Mouse (Mus musculus) urinary bladder, postnatal 36 days (tissue): ENCODE results near the gene Med31.

Experiments
- DNase-seq, 2 experiments: peaks; one replicate each; pipeline ENCODE4 v3.0.0; 2022; ENCODE audit warnings: low spot score in 2 of 2, mixed read lengths in 1 of 2

The Med31 gene

DNA sequence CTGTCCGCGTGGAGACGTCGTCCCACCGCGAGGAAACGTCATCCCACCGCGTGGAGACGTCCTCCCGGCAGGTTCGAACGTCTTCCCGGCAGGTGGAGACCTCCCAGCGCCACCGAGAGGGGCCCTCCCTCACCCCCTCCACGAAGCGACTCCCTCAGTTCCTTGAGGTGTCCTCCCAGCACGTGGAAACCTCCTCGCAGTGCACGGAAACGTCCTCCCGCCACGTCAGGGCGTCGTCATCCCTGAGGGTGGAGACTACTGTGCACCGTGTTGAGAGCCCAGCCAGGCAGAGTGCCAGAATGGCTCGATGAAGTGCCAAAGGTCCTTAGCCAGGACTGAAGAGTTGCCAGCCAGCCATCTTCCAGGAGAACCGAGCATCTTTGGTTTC, at the start of gene Med31:
Gene Med31, minus strand, starts transcription at position 183 of the 388 bp plus-strand sequence.
- peak; percentile 57 to 79 for DNase-seq

GRCm38 (mm10) chr11:72256441-72256840, 41.0 kb upstream of the Med31 start:
- no peak for DNase-seq

DNA sequence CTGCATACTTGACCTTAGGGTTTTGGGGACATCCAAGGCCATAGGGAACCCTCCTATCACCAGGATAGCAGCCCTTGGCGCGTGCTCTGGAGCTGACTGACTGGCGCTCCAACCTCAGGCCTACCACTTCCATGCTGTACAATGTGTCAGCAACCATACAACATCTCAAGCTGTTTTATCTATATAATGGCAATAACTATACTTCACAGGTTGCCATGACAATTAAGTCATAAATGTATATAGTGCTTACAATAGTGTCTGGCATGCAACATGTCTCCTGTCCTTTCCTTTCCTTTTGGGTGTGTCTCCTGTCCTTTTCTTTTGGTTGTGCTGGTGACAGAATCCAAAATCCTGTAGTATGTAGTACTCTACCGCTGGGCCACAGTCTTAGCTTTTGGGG, 40.2 kb upstream of the Med31 start:
- DNase-seq = no peak

GRCm38 (mm10) chr11:72245196-72245753, 29.9 kb upstream of the Med31 start:
- DNase-seq = no peak

GRCm38 (mm10) chr11:72240062-72240860, 24.9 kb upstream of the Med31 start:
- DNase-seq = no peak

DNA sequence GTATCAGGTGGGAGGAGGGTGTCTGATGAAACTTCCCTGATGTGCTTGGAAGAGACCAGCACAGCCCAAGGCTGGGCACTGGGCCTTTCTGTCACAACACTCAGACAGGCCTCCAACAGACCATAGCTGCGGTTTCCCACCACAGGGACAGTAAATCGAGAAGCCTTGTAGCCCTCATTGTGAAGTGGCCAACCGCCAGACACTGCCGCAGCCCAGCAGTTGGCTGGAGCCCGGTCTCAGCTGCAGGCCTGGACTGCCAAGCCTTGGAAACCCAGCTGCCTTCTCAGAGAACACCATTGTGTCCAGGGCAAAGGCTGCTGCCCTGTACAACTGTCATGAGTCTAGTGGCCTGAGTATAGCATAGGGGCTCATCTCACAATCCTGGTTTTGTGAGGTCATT, 18.6 kb upstream of the Med31 start:
- DNase-seq = no peak

DNA sequence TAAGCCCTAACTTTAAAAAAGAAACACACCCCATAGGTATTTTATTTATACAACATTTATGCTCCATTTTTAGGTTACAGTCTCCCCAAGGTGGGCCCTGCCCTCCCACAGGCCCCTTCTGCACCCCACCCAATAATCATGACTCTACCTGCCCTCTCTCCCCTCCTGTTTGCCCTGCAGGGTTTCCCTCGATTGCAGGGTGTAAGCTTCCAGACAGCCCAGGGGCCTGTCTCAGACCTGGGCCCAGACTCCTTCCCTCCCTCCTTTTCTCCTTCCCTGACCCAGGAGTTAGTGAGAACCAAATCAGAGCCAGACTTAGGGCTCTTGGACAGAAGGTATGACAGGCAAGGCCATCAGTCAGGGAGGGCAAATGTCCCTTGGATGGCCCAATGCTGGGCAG, 17.6 kb upstream of the Med31 start:
- no peak for DNase-seq

GRCm38 (mm10) chr11:72232068-72232467, 16.7 kb upstream of the Med31 start:
- no peak for DNase-seq

DNA sequence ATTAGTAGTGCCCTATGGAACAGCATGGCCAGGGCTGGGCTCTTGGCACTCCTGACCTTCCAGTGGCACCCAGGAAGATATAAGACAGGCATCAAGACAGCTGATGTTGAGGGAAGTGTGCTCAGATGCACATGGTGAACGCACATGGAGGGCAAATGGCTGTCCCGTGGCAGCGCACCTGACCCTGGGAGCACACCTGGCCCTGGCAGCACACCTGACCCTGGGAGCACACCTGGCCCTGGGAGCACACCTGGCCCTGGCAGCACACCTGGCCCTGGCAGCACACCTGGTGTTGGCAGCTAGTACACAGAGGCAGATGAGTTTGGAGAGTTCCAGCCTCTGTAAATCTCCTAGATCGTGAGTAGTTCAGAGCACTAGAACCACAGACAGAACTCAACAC, 13.1 kb upstream of the Med31 start:
- no peak for DNase-seq

DNA sequence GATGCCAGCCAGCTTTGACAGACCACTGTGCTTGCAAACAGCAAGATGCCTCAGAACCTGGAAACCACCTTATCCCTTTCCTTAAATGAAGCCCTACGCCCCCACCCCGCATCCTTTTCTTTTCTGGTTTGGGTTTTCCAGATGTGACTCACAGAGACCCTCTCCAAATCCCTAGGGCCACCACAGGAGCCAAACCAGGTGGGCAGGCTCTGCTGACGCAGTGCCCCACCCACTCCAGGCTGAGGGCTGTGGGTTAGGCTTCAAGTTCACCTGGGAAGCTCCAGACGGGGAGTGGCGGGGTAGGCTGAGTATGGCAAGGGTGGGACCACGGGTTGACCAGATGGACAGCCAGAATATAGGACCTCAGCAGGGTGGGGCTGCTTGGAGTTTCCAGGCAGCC, 11.5 kb upstream of the Med31 start:
- no peak for DNase-seq

- no peak for DNase-seq
These were observed 10.8 kb upstream of the Med31 start for GRCm38 (mm10) chr11:72226020-72226791.

- DNase-seq = peak; percentile 61 to 63
These were observed 9.5 kb upstream of the Med31 start for GRCm38 (mm10) chr11:72224865-72225264.

DNA sequence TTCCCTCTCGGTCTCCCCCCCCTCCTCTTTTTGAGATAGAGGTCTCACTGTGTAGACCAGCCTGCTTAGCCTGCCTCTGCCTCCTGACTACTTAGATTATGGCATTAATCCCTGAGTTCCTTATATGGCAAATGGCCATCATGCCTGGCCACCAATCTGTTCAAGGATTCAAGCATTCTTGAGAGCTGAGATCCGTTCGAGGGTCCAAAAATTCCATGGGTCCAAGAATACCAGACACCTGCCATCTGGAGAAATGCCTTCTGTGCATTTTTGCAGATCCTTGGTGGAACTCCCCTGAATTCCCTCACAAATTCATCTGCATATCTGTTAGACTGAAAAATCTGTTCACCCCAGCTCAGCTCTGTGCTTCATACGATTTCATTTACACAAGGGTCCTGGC, 8.0 kb upstream of the Med31 start:
- no peak for DNase-seq

GRCm38 (mm10) chr11:72221278-72221677, 5.9 kb upstream of the Med31 start:
- DNase-seq = peak; percentile 25 to 46

GRCm38 (mm10) chr11:72217116-72217515, 1.7 kb upstream of the Med31 start:
- no peak for DNase-seq

DNA sequence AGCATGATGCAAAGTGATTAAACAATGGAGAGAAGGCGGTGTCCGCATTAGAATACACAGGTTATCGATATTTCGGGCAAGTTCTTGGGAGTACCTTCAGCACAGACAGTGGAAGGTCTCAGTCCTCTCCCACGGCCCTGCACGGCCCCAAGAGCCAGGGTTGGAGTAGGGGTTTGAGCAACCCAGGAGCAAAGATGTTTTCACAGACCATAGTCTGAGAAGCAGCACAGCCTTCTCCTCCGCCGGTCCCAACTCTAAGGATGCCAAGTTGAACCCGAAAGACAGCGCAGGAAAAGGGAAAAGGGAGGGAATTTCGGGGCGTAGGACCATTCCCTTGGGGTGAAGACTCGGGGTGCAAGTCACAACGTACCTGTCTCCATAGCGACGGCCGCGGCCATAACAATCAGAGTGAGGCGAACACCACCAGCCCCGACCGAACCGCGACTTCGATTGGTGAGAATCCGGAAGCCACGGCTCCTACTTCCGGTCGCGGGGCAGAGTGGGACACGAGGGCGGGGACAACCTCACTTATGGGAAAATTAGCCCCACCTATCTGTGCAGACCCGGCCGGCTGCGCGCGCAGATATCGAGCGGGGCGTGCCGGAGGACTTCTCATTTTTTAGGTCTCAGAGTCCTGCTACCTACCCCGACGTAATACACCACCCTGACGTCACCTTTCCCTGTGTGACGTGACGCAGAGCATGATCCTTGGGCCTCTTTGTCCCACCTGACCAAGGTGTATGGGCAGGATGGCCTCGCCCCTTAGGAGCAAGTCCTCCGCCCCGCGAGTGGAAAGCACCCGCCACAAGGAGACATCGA, 592 bp downstream of the Med31 start:
- peak; percentile 91 to 95 for DNase-seq

GRCm38 (mm10) chr11:72207834-72208377, 7.5 kb downstream of the Med31 start:
- DNase-seq = no peak

DNA sequence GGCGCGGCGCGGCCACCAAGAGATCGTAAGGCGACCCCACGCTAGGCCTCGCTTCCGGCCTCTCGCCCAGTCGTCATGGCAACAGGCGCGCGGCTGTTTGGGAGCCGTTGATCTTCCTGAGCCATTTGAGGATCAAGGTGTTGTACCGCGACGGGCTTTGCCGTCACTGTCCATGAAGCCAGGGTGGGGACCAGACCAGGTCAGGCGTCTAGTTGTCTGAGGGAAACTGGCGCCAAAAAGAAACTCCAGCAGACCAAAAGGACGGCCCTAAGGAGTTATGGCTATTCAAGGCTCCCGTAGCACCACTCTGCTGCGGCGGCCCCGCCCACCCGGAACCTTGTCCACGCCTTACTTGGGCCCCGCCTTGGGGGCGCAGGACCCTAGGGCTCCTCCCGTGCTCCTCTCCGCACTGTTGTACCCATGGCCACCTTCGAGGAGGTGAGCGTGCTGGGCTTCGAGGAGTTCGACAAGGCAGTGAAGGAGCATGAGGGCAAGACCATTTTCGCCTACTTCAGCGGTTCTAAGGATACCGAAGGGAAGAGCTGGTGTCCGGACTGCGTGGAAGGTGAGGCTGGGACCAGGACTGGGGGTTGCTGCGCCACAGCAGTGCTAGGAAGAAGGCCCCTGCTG, 8.1 kb downstream of the Med31 start, which contains the start of the genes 4933427D14Rik and Txndc17:
Gene 4933427D14Rik, minus strand, starts transcription at position 256 of the 630 bp plus-strand sequence.
Gene Txndc17, plus strand, starts transcription at position 344 of the 630 bp plus-strand sequence.
- DNase-seq = peak; percentile 88 to 90

- peak in 1 of 2 experiments; percentile 17 for DNase-seq
These were observed 8.8 kb downstream of the Med31 start, which contains the start of gene Gm43951 for GRCm38 (mm10) chr11:72206341-72207203. TSS of gene Gm43951 (minus strand) at chr11:72206840.

DNA sequence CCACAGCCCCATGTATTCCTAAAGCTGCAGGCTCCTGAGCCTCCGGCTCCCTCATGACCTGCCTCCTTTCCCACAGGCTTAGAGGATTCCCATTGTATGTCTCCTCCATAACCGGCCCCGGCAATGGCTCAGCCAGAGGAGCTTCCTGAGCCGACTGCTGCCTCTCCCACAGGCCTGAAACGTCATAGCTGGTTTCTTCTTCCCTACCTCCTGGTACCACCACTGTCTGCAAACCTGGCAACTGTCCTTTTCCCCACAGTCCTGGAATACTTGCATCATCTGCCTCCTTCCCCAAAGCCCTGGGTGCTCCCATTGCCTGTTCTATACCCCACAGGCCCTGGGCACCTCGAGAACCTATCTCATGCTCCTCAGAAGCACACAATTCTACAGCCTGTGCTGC, 10.1 kb downstream of the Med31 start:
- DNase-seq = no peak
